Mouse (Mus musculus): ENCODE results near the gene Sult5a1. TPM values are rescaled to one million over a fixed set of nuclear protein-coding genes. Genes with fewer than 3 reads are reported as not detected.
"Not testable (repeated sequence)": the region's sequence is repeated elsewhere in the genome, so short reads cannot be mapped to it uniquely, and the experiment has no call there.

Sult5a1 gene
- polyA plus RNA-seq, 1 experiment from 2014 or later: 8.1 TPM

DNA sequence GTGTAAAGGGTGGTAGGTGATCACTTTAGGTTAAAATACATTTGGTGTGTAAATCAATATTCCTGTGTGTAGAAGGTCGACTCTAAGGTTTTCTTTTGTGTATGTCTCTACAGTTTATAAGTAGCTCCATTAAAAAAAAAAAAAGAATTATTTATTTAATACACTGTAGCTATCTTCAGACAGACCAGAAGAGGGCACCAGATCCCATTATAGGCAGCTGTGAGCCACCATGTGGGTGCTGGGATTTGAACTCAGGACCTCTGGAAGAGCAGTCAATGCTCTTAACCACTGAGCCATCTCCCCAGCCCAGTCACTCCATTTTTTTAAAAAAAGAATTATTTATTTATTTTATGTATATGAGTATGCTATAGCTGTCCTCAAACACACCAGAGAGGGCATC lies 50.1 kb downstream of the Sult5a1 start:
- Histone ChIP-seq H3K9ac (no peak overlapping the region), H3K36me3 (peaks cover 24% of the 10 kb centered on the region), H3K27ac (no peak overlapping the region), H3K27me3 (no peaks in the 10 kb centered on the region), H3K4me2 (replicated peaks) (no peak overlapping the region), H3K4me1 (peaks cover 10% of the 10 kb centered on the region), H3K4me3 (no peak overlapping the region), H3K9me3 (replicated peaks) (no peaks in the 10 kb centered on the region)
- ATAC-seq (ENCODE audit: low FRiP score): no peak
- WGBS: 68% methylated on average over 1 of the region's 1 CpGs

GRCm38 (mm10) chr8:123106531-123106930 lies 51.6 kb downstream of the Sult5a1 start:
- no peak overlapping the region for H3K27ac ChIP-seq
- no peak for ATAC-seq (ENCODE audit: low FRiP score)
- WGBS: 52% methylated on average over 2 of the region's 2 CpGs
- H3K4me1 ChIP-seq: peaks cover 13% of the 10 kb centered on the region
- no peak overlapping the region for H3K4me2 ChIP-seq (replicated peaks)
- H3K36me3 ChIP-seq: peaks cover 24% of the 10 kb centered on the region
- H3K9ac ChIP-seq: no peak overlapping the region
- no peaks in the 10 kb centered on the region for H3K9me3 ChIP-seq (replicated peaks)
- no peak overlapping the region for H3K4me3 ChIP-seq
- no peaks in the 10 kb centered on the region for H3K27me3 ChIP-seq

- Histone ChIP-seq H3K4me1 (peaks cover 14% of the 10 kb centered on the region), H3K4me3 (no peak overlapping the region), H3K36me3 (peaks cover 24% of the 10 kb centered on the region), H3K4me2 (replicated peaks) (no peak overlapping the region), H3K27me3 (no peaks in the 10 kb centered on the region), H3K9me3 (replicated peaks) (no peaks in the 10 kb centered on the region), H3K27ac (no peak overlapping the region), H3K9ac (no peak overlapping the region)
- WGBS: 74% methylated on average over 5 of the region's 5 CpGs
- no peak for ATAC-seq (ENCODE audit: low FRiP score)
Observed at GRCm38 (mm10) chr8:123105553-123106326, 52.4 kb downstream of the Sult5a1 start.

GRCm38 (mm10) chr8:123104046-123104767 lies 53.9 kb downstream of the Sult5a1 start:
- H3K27ac ChIP-seq: no peak overlapping the region; the same call in 1 of the 2 replicates
- peak overlapping the region; percentile 98 for H3K9ac ChIP-seq

GRCm38 (mm10) chr8:123103285-123103684 lies 54.8 kb downstream of the Sult5a1 start:
- peak overlapping the region; percentile 82 for H3K4me3 ChIP-seq
- H3K9me3 ChIP-seq (replicated peaks): no peaks in the 10 kb centered on the region
- peaks cover 14% of the 10 kb centered on the region for H3K4me1 ChIP-seq
- 20% methylated on average over 15 of the region's 15 CpGs for WGBS
- ATAC-seq (ENCODE audit: low FRiP score): no peak
- H3K27me3 ChIP-seq: no peaks in the 10 kb centered on the region
- H3K9ac ChIP-seq: peak overlapping the region; percentile 98
- 0 out of 2 replicates have a peak overlapping the region, but pooled peaks have one; percentile 35 for H3K27ac ChIP-seq
- peaks cover 27% of the 10 kb centered on the region for H3K36me3 ChIP-seq
- peak overlapping the region; percentile 96 for H3K4me2 ChIP-seq (replicated peaks)

More at GRCm38 (mm10) chr8:123104046-123104767, 53.9 kb downstream of the Sult5a1 start:
- Histone ChIP-seq H3K4me2 (replicated peaks) (peak overlapping the region; percentile 96), H3K36me3 (peaks cover 24% of the 10 kb centered on the region), H3K4me3 (peak overlapping the region; percentile 82), H3K27me3 (no peaks in the 10 kb centered on the region), H3K4me1 (peaks cover 14% of the 10 kb centered on the region), H3K9me3 (replicated peaks) (no peaks in the 10 kb centered on the region)
- WGBS: 90% methylated on average over 6 of the region's 6 CpGs
- no peak for ATAC-seq (ENCODE audit: low FRiP score)

DNA sequence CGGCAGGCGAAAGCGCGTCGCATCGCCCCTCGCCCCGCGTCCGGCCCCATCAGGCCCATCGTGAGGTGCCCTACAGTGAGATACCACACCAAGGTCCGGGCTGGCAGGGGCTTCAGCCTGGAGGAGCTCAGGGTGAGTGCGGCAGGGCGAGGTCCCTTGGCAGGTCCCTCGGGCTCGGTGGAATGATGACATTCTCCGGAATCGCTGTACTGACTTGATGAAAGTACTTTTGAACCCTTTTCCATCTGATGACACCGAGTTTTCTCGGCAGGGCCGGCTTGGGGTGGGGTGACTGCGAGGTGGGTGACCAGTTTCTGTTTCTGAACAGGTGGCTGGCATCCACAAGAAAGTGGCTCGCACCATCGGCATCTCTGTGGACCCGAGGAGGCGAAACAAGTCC lies 55.3 kb downstream of the Sult5a1 start:
- not testable (repeated sequence) for H3K9me3 ChIP-seq (replicated peaks); H3K27me3 ChIP-seq; ATAC-seq (ENCODE audit: low FRiP score)
- peak overlapping the region; percentile 98 for H3K9ac ChIP-seq
- under 1% methylated on average over 26 of the region's 26 CpGs for WGBS
- H3K4me1 ChIP-seq: peaks cover 14% of the 10 kb centered on the region
- peak overlapping the region; percentile 96 for H3K4me2 ChIP-seq (replicated peaks)
- peak overlapping the region; percentile 82 for H3K4me3 ChIP-seq
- peaks cover 32% of the 10 kb centered on the region for H3K36me3 ChIP-seq
- peak overlapping the region; percentile 93; the same call in 1 of the 2 replicates for H3K27ac ChIP-seq

DNA sequence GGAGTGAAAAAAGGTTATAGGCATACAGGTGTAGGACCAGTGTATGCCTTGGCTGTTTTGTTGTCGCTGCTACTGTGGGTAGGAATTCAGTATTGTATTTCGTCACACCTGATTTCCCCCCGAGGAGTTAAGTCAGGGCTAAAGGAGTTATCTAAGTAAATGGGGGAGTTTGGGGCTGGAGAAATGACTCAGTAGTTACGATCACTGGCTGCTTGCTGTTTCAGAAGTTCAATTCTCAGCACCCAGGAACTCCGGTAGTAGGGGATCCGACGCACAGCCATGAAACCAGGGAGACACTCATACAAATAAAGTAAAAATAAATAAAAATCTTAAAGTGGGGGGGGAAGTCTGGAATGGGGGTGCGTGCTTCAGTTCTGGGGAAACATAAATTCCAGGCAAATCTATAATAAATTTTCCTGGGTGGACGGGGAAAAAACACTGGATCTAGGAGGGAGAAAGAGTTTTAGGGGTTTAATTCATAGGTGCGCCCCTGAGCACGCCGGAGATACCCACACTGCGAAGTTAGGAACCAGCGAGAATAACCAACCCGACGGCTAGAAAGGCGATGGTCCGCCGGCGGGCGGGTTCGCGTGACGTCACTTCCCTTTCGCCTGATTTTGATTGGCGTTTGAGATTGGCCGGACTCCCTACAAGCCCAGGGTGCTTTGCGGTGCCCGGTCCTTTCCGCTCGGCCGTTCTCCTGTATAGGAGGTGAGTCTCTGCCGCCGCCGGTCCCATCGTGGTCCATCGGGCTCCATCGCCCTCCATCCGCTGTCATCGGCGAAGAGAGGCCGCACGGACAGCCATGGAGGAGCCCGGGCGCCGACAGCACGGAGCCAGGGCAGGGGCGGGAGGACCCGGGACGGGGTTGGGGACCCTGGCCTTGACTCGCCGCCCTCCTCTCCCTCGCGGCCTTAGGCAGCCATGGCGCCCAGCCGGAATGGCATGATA lies 56.1 kb downstream of the Sult5a1 start, which contains the start of gene Rpl13:
TSS of gene Rpl13 (plus strand) at position 616 of the 951 bp plus-strand sequence.
- Histone ChIP-seq H3K4me1 (peaks cover 14% of the 10 kb centered on the region), H3K27ac (peak within 1 kb of the TSS; percentile 93), H3K27me3 (no peaks in the 10 kb centered on the region), H3K9ac (peak within 1 kb of the TSS; percentile 98), H3K36me3 (peaks cover 40% of the 10 kb centered on the region), H3K9me3 (replicated peaks) (no peaks in the 10 kb centered on the region), H3K4me2 (replicated peaks) (peak within 1 kb of the TSS; percentile 96), H3K4me3 (peak within 1 kb of the TSS; percentile 82)
- WGBS: 2% methylated on average over 56 of the region's 56 CpGs
- peak; percentile 95 for ATAC-seq (ENCODE audit: low FRiP score)

DNA sequence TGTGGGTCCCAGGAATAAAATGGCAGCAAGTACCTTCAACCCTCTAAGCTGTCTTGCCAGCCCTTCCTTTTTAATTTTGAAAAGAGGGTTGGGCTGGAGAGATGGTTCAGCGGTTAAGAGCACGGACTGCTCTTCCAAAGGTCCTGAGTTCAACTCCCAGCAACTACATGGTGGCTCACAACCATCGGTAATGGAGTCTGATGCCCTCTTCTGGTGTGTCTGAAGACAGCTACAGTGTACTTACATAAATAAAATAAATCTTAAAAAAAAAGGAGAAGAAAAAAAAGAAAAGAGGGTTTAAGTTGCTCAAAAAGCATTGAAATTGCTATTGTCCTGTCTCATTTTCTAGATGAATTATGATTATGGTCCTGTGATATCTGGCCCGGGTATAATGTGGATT lies 56.9 kb downstream of the Sult5a1 start:
- Histone ChIP-seq H3K4me2 (replicated peaks) (no peak overlapping the region), H3K9ac (no peak overlapping the region), H3K9me3 (replicated peaks) (no peaks in the 10 kb centered on the region), H3K27me3 (no peaks in the 10 kb centered on the region), H3K4me1 (peaks cover 14% of the 10 kb centered on the region), H3K36me3 (peaks cover 43% of the 10 kb centered on the region), H3K27ac (no peak overlapping the region), H3K4me3 (no peak overlapping the region)
- 75% methylated on average over 4 of the region's 4 CpGs for WGBS
- no peak for ATAC-seq (ENCODE audit: low FRiP score)

GRCm38 (mm10) chr8:123100288-123100687 lies 57.8 kb downstream of the Sult5a1 start:
- WGBS: 63% methylated on average over 8 of the region's 8 CpGs
- no peak overlapping the region for H3K4me3 ChIP-seq
- no peak overlapping the region for H3K9ac ChIP-seq
- H3K4me2 ChIP-seq (replicated peaks): no peak overlapping the region
- ATAC-seq (ENCODE audit: low FRiP score): no peak
- H3K9me3 ChIP-seq (replicated peaks): no peaks in the 10 kb centered on the region
- peaks cover 14% of the 10 kb centered on the region for H3K4me1 ChIP-seq
- H3K27ac ChIP-seq: no peak overlapping the region
- H3K36me3 ChIP-seq: peaks cover 45% of the 10 kb centered on the region
- no peaks in the 10 kb centered on the region for H3K27me3 ChIP-seq

- no peak overlapping the region for H3K4me2 ChIP-seq (replicated peaks)
- no peak overlapping the region for H3K9ac ChIP-seq
- no peak overlapping the region for H3K27ac ChIP-seq
- H3K4me1 ChIP-seq: peaks cover 3% of the 10 kb centered on the region; the same call in 1 of the 2 replicates
- no peak overlapping the region for H3K4me3 ChIP-seq
- H3K9me3 ChIP-seq (replicated peaks): no peaks in the 10 kb centered on the region
- H3K36me3 ChIP-seq: peaks cover 46% of the 10 kb centered on the region
- no peaks in the 10 kb centered on the region for H3K27me3 ChIP-seq
- no peak for ATAC-seq (ENCODE audit: low FRiP score)
- WGBS: 76% methylated on average over 12 of the region's 12 CpGs
Observed at GRCm38 (mm10) chr8:123097786-123098584, 60.1 kb downstream of the Sult5a1 start.

DNA sequence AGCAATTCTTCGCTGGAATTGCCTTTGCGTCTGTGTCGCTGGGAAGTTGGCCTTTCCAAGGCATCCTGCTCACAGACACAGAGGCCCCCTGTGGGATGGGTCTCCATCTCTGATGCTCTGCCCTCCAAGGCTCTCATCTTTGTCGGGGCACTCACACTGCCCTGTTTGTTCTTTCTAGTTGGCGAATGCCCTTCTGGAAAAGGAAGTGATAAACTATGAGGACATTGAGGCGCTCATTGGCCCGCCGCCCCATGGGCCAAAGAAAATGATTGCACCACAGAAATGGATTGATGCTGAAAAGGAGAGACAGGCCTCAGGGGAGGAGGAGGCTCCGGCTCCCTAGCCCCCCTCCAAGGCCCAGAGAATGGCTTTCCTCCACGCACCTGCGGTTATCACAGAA lies 60.9 kb downstream of the Sult5a1 start:
- Histone ChIP-seq H3K27ac (no peak overlapping the region), H3K9ac (no peak overlapping the region), H3K4me1 (peaks cover 3% of the 10 kb centered on the region; the same call in 1 of the 2 replicates), H3K4me3 (no peak overlapping the region), H3K9me3 (replicated peaks) (no peaks in the 10 kb centered on the region), H3K36me3 (peaks cover 48% of the 10 kb centered on the region), H3K4me2 (replicated peaks) (no peak overlapping the region), H3K27me3 (no peaks in the 10 kb centered on the region)
- ATAC-seq (ENCODE audit: low FRiP score): no peak
- WGBS: 85% methylated on average over 11 of the region's 11 CpGs
